Mouse (Mus musculus) C2C12 (cell line): ENCODE data around the gene Phlda3.

ENCODE experiments used
- CTCF ChIP-seq: IDR thresholded peaks from one replicate; pipeline ENCODE4 v1.5.1; 2011; ENCODE audit not compliant: control insufficient read depth, insufficient read depth, insufficient read length
- FOSL1 ChIP-seq: IDR thresholded peaks from one replicate; pipeline ENCODE4 v1.8.0; 2011; ENCODE audit warnings: mild to moderate bottlenecking, low read length; ENCODE audit not compliant: poor library complexity, insufficient read depth, severe bottlenecking
- MAX ChIP-seq: IDR thresholded peaks from one replicate; pipeline ENCODE4 v1.6.1; 2011; ENCODE audit warnings: mild to moderate bottlenecking, control low read depth
- MYOD1 ChIP-seq: IDR thresholded peaks from one replicate; pipeline ENCODE4 v1.6.1; 2011; ENCODE audit warnings: low read depth; ENCODE audit not compliant: control insufficient read depth, insufficient read length
- MYOG ChIP-seq: IDR thresholded peaks from one replicate; pipeline ENCODE4 v1.6.1; 2011; ENCODE audit not compliant: control insufficient read depth, insufficient read length; ENCODE audit errors: extremely low read depth
- USF1 ChIP-seq: IDR thresholded peaks from one replicate; pipeline ENCODE4 v1.6.1; 2011; ENCODE audit warnings: low read depth, mild to moderate bottlenecking, control low read depth, moderate library complexity

DNA sequence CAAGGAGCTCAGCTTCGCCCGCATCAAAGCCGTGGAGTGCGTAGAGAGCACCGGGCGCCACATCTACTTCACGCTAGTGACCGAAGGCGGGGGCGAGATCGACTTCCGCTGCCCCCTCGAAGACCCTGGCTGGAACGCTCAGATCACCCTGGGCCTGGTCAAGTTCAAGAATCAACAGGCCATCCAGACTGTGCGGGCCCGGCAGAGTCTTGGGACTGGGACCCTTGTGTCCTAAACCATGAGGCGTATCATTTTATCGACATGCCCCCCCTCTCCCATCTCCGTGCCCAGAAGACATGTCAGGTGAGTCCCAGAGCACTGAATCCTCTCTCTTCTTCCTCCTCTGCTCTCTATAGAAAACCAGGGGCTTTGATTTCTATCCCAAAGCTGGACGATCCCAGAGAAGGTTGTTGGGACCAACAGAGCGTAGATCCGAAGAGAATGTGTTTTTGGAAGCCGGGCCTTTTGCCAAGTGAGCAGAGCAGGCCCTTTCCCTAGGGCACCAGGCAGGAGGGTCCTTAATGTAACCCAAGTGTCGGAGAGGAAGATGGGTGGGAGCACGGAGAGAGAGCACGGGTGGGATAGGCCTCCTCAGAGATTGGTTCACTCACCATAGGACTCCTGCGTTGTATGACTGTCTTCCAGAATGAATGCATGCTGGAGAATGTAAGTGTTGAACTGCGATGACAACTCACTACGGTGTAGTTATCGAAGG lies 830 bp downstream of the Phlda3 start:
- no peak for TF ChIP-seq MAX
- TF ChIP-seq MYOG = no peak
- no peak for TF ChIP-seq MYOD1
- TF ChIP-seq CTCF = no peak
- TF ChIP-seq FOSL1 = no peak
- no peak for TF ChIP-seq USF1
